Mouse (Mus musculus) megakaryocyte-erythroid progenitor cell, adult 5-6 weeks (primary cell): ENCODE data around the gene Palm3. TPM values are rescaled to one million over a fixed set of nuclear protein-coding genes. Genes with fewer than 3 reads are reported as not detected.

ENCODE experiments used
- ATAC-seq: replicated peaks from 2 replicates; pipeline ENCODE4 v1.8.0; 2016; ENCODE audit warnings: mild to moderate bottlenecking, inconsistent platforms; ENCODE audit not compliant: severe bottlenecking, poor library complexity, low FRiP score, low TSS enrichment
- total RNA-seq, 2 experiments: library from RNA; stranded (forward) in 1 of 2; stranded (reverse) in 1 of 2; fragments of 200-1000, 215-1000 nt in 1 of 2; fragments of >200 nt in 1 of 2; fragmentation: Nextera tagmentation in 1 of 2; gene quantifications; 2 replicates each; pipeline ENCODE4 v1.2.3; 2014 to 2017

Palm3 gene
- total RNA-seq, 2 experiments from 2014 or later: not detected

GRCm38 (mm10) chr8:84012499-84013165 is 8.6 kb upstream of the Palm3 start:
- no peak for ATAC-seq

- no peak for ATAC-seq
Observed at GRCm38 (mm10) chr8:84015833-84016232, 5.4 kb upstream of the Palm3 start.

GRCm38 (mm10) chr8:84019738-84020137 is 1.5 kb upstream of the Palm3 start:
- no peak for ATAC-seq

- ATAC-seq: no peak
Observed at GRCm38 (mm10) chr8:84021569-84021968, 298 bp downstream of the Palm3 start.

GRCm38 (mm10) chr8:84023085-84023484 is 1.8 kb downstream of the Palm3 start:
- ATAC-seq: no peak

- ATAC-seq: no peak
Observed at GRCm38 (mm10) chr8:84023631-84024030, 2.4 kb downstream of the Palm3 start.

- ATAC-seq: peak; percentile 58
Observed at GRCm38 (mm10) chr8:84024171-84024570, 2.9 kb downstream of the Palm3 start.

GRCm38 (mm10) chr8:84025863-84026262 is 4.6 kb downstream of the Palm3 start:
- peak; percentile 18; the same call in 1 of the 2 replicates for ATAC-seq

- ATAC-seq: peak; percentile 66; the same call in 1 of the 2 replicates
Observed at GRCm38 (mm10) chr8:84027449-84027848, 6.2 kb downstream of the Palm3 start.

- no peak for ATAC-seq
Observed at GRCm38 (mm10) chr8:84029272-84029671, 8.0 kb downstream of the Palm3 start.

- ATAC-seq: no peak
Observed at GRCm38 (mm10) chr8:84032777-84033176, 11.5 kb downstream of the Palm3 start.

GRCm38 (mm10) chr8:84038015-84038414 is 16.7 kb downstream of the Palm3 start:
- ATAC-seq: no peak

- peak; percentile 55; the same call in 1 of the 2 replicates for ATAC-seq
Observed at GRCm38 (mm10) chr8:84039050-84039449, 17.8 kb downstream of the Palm3 start.

GRCm38 (mm10) chr8:84042066-84042947 is 21.0 kb downstream of the Palm3 start, which contains the start of gene Il27ra:
Gene Il27ra, minus strand, starts transcription at chr8:84042589.
- ATAC-seq: peak; percentile 74

- ATAC-seq: no peak
Observed at GRCm38 (mm10) chr8:84042948-84043342, 21.7 kb downstream of the Palm3 start.

GRCm38 (mm10) chr8:84044103-84044502 is 22.8 kb downstream of the Palm3 start:
- ATAC-seq: no peak

GRCm38 (mm10) chr8:84044900-84045299 is 23.6 kb downstream of the Palm3 start, which contains the start of gene Rln3:
Gene Rln3, minus strand, starts transcription at chr8:84045000.
- 0 out of 2 replicates have a peak, but pooled peaks have one; percentile 17 for ATAC-seq

GRCm38 (mm10) chr8:84046505-84046904 is 25.2 kb downstream of the Palm3 start:
- ATAC-seq: no peak

- no peak for ATAC-seq
Observed at GRCm38 (mm10) chr8:84048171-84048570, 26.9 kb downstream of the Palm3 start.

GRCm38 (mm10) chr8:84052746-84053145 is 31.5 kb downstream of the Palm3 start:
- ATAC-seq: peak; percentile 93
